Mouse (Mus musculus) CD4-positive, CD25-positive, alpha-beta regulatory T cell, adult 2 months (primary cell): Measurements from ENCODE around the gene Gm49340.
"Not testable (repeated sequence)": the region's sequence is repeated elsewhere in the genome, so short reads cannot be mapped to it uniquely, and the experiment has no call there.

Experiments used
- DNase-seq: peaks from one replicate; pipeline ENCODE4 v3.0.0-alpha.2; 2012; ENCODE audit warnings: low read depth, low spot score

The Gm49340 gene

DNA sequence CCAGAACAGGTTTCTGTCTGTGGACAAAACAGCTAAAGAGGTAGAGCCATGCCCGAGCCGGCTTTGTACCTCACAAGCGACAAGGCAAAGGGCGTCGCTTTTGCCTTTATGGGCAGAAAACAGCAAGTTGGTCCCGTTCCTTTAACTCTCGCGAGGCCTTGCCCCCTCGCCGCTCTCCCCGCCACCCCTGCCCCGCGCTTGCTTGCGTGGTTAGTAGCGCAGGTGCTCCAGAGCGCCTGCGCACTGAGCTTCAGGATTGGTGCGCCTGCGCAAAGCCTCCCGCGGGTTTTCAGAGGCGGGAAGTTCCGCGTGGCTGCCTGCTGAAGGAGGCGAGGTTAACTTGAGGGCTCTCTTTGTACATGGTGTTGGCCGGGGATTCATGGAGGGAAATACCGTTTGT, at the start of gene Gm49340, which contains the start of the genes Aspa and Spata22:
Gene Gm49340, plus strand, starts transcription at position 300 of the 400 bp plus-strand sequence.
Gene Aspa, minus strand, starts transcription at position 155 of the 400 bp plus-strand sequence.
Gene Spata22, plus strand, starts transcription at position 300 of the 400 bp plus-strand sequence.
- no peak for DNase-seq

DNA sequence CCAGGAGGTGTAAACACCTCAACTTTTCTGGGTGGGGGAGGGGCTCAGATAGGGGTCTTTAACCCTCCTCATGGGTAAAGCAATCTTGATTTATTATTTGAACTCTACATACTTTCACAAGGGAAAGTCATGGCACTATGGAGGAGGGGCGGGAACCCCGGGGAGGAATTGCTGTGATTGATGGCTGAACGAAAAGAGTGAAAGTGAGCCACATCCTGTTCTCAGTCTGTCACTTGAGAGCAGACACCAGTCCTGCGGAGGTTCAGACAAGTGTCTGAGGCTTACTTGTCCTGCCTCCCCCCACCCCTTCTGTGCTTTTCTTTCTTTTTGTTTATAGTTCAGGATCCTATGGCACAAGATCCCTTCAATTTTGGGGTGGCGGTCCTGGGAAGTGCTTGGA, 48.8 kb upstream of the Gm49340 start:
- peak; percentile 31 for DNase-seq

DNA sequence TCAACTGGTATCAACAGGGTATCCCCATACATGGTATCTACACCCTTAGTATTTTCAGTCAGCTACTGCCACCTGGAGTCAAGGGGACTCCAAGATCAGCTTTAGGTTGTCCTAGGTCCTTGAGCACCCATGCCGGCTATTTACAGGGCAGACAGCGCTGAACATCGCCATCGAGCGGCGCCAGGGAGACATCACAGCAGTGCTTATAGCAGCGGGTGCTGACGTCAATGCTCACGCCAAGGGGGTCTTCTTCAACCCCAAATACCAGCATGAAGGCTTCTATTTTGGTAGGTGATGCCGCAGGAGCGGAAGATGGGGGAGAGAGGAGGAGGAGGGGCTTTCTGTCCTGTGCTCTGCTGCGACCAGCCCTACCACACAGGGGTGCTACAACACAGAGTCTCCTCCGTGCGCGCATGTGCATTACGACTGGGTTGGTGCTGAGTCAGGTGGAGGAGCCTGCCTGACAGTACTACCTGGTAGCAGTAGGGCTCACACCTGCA, 48.0 kb upstream of the Gm49340 start:
- peak; percentile 76 for DNase-seq

DNA sequence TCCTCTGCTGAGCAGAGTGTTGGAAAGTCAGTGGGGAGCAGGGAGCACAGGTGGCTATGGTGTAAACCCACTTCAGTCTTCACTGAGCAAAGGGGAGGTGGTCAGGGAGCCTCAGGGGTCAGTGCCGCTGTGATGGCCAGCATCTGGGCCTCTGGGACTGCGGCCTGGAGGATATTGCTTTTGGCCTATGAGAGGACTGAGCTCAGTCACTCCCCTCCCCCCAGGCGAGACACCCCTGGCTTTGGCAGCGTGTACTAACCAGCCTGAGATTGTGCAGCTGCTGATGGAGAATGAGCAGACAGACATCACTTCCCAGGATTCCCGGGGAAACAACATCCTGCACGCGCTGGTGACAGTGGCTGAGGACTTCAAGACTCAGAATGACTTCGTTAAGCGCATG, 46.2 kb upstream of the Gm49340 start:
- no peak for DNase-seq

DNA sequence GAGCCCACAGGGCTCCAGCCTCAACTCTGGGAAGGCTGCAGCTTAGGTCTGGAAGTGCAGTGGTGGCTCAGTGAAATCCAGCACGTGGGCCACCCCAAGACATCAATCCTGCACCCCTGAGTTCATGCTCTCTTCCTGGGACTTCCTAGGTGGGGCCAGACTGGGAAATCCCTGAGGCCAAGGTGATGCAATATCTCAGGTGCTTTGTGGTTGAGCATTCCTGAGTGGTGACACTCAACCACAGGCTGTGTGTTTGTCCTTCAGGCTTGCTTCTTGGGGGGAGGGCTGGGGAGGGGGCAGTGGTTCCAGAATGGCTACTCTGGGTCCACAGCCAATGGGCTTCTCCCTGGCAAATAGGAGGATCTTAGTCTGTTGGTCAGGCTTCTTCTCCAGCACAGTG, 45.6 kb upstream of the Gm49340 start:
- no peak for DNase-seq

DNA sequence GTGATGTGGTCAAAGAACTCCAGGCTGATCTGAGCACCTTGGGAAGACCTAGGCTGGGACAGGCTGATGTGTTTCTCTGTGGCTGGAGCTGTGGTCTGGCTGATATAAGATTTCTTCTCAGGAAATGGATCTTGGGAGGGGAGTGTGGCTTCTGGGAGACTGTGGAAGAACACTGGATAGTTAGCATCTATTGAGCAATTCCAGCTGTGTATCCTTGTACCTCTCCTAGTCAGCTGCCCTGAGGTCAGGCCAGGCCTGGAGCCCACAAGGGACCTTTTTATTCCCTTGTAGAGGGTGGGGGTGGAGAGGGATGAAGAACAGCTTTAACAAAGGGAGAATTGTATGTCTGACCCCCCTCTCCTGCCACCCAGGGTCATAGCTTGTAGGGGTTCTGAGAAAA, 45.2 kb upstream of the Gm49340 start:
- no peak for DNase-seq

DNA sequence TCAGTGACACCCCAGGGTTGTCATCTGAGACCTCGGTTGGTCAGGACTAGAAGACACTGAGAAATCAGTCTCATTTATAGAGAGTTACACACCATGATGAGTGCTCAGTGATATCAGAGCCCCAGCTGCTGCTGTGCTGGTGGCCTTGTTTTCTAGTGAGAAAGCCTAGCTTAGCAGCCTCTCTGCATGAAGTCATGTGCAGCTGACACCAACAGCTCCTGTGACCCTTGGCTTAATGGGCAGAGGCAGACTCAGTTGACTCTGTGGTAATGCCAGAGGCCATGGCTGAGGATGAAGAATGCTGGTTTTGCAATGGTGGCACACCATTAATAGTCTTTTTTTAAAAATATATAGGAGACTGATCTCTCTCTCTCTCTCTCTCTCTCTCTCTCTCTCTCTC, 39.9 kb upstream of the Gm49340 start:
- no peak for DNase-seq

DNA sequence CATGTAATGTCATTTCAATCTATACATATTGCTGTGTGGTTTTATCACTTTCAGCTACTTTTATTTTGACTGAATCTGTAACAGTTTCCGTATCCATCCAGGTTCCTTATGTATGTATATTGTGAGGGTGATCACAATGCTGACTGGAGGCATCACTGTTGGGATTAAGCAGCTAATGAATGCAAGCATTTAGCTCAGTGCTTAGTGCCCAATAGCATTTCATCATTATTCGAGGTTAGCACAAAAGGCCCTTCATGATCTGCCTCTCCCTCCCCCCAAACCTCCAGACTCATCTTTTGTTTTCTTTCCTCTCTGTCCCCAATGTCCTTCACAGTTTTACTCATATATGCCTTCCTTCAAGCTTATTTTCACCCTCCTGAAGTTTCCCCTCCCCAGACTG, 26.4 kb upstream of the Gm49340 start:
- DNase-seq = no peak

DNA sequence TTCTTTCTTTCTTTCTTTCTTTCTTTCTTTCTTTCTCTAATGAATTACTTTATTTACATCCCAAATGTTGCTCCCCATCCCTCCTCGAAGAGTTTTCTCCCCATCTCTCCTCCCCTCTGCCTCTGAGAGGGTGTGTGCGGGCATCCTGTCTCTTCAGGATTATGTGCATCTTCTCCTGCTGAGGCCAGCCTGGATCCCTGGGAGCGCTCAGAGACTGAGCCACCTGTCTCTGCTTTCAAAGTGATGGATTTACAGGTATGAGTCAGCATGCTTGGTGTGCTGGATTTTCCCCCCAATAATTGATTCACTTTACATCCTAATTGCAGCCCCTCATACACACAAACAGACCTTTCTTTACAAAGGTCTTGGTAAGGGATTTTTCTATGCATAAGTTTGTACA, 13.6 kb upstream of the Gm49340 start:
- no peak for DNase-seq

DNA sequence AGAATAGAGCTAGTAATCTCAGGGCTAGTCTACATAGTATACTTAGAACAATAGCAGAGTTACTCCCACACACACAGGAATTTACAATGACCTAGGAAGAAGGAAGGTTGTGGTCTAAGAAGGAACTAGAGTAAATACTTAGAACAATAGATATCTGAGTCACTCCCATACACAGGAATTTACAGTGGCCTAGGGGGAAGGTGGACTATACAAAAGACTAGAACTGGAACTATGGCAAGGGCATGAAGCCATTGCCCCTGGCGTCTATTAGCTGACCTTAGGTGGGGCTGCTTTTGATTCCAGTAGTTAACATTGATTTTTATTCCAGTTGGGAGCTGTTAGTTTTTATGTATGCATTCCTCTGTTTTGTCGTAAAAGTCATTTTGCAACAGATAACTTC, 11.0 kb upstream of the Gm49340 start:
- not testable (repeated sequence) for DNase-seq

DNA sequence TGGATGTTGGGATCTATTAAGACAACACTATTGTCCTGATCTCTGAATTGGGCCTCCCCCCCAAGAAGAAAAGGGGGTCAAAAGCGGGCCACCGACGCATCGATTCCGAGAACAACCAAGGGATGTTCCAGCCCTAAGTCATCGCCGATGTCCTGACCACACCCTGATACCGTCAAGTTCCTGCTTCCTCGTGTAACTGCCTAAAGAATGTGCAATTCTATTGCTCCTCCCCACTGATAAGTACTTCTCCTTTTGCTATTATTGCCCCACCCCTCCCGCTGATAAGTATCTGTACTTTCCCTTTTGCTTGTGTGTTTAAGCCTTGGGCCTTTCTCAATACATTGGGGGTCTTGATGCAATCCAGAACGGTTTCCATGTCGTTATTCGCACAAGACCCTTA, 8.5 kb upstream of the Gm49340 start:
- not testable (repeated sequence) for DNase-seq

DNA sequence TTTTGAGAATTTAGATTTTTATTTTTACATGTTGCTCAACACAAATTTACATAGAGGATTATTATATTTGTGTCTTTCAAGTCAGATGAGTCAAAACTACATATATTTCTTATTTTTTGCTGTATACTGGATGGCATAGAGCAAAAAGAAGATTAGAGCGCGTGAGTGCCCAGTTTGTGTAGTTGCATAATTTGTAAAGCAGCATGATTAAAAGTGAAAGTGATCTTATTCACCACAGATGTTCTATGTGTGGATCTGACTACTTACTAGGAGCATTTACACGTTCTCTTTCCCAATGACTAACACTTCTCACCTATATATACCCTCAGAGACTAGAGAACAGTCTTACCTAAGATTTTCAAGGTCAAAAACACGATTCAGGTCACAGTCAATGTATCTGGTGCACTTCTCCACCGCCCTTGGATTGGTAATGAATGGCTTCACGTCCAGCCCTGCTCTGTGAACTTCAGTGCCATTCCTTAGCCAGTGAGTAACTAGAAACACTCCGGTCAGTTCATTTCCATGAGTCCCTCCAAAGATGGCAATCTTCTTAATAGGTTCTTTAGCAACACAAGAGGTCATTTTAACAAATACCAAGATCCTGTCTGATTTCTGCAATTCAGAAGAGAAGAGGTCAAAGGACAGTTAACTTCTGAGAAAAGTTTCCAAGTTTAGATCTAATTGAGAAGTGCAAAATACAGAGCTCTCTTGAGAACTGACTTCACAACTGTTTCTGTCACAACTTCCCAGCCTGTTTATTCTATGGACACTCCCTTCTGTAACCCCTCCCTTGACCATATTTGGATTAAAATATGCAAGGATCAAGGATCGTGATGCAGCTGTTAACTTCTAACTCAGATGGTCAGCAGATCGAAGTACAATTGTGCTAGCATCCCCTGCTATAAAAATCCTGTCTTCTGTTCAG, 5.4 kb upstream of the Gm49340 start:
- DNase-seq = no peak

DNA sequence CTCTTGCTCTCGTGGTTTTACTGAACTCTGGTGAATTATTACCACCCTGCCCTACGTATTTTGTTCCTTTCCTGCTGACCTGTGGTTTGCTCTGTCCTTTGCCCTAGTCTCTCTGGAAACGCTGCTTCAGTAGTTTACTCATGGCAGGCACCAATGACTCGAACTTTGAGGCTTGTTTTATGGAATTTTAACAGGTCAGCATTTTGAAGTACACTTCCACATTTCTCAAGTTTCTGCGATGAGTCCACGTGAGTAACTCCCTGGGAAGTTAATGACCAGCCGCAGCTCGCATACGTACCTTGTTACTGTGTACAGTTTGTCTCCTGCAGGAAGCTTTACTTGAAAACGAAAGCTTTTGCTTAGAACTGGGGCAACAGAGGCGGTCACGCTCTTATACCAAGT, 3.1 kb upstream of the Gm49340 start:
- DNase-seq = no peak

DNA sequence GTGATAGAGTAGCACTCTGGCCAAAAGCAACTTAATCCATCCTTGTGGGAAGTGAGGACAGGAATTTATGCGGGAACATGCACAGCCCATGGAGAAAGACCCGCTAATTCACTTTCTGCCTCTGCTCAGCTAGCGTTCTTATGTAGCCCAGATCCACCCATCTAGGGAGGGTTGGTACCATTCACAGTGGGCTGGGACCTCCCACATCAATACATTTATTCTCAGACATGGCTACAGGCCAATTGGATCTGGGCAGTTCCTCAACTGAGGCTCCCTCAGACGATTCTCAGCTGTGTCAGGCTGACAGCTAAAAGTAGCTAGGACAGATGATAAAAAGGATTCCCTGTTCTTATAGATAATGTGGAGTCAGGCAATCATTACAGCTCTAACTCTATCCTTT, 2.2 kb upstream of the Gm49340 start:
- DNase-seq = no peak

DNA sequence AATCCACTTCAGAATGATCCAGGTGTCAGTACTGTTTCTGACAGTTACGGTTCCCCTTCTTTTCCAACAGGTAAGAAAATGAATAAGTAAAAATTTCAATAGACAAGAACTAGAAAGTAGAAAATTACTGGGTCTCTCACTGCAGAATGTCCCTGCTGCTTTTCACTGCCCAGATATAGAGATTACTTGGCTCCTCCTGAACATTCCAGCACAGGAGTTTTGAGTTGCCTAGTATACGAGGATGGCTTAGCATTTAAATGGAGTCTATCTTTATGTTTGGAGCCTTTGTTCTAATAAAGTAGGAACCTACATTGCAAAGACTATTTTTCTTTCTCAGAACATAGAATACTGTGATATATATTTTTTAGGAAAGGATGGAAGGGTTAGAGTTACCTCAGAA, 3.8 kb downstream of the Gm49340 start:
- DNase-seq = no peak

DNA sequence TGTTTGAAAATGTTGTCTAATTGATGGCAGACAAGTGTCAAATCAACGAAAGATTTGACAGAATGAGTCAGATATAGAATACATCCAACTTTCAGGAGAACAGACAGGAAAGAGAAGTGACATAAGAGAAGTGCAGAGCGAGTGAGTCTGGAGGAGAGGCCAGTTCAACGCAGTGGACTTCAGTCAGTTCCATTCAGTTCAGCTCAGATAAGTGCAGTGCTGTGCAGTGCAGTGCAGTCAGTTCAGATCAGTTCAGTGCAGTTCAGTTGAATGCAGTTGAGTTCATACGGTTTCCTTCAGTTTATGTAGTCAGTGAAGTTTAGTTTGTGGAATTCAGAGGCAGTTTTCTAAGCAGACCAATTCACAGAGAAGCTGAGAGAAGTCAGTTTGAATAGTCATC, 7.4 kb downstream of the Gm49340 start:
- no peak for DNase-seq

DNA sequence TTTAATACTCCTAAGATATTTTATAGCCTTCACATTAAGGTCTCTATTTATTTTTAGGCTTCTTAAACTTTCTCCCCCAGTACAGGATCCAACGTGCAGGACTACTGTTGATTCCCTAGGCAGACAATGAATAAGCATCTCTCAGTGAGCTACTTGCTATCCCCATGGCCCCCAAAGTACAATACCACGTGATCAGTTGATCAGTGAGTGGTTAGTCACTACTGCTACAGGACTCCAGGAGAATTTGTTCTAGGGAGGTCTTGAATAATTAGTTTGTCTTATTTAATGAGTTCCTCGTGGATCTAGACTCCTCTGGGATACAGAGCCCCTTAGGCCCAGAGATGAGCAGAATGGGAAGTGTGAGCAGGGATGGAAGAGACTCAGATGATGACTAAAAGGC, 20.9 kb downstream of the Gm49340 start, which contains the start of gene Olfr20:
Gene Olfr20, plus strand, starts transcription at position 301 of the 400 bp plus-strand sequence.
- no peak for DNase-seq

DNA sequence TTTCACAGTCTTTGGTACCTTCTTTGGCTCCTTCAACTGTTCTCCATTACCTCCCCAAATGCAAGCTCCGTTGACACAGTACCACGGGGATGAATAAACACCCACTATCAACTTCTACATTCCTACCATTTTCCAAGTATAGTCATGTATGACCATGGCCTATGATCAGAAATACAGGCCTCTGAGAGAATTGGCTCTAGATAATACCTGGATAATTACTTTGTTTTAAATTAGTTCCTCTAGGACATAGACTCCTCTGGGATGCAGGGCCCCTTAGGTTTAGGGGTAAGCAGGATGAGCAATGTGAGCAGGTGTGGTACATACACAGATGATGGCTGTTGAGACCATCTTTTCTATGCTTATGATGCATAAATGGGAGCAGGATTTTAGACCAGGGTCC, 41.4 kb downstream of the Gm49340 start, which contains the start of gene Olfr376:
Gene Olfr376, plus strand, starts transcription at position 301 of the 400 bp plus-strand sequence.
- DNase-seq = no peak

DNA sequence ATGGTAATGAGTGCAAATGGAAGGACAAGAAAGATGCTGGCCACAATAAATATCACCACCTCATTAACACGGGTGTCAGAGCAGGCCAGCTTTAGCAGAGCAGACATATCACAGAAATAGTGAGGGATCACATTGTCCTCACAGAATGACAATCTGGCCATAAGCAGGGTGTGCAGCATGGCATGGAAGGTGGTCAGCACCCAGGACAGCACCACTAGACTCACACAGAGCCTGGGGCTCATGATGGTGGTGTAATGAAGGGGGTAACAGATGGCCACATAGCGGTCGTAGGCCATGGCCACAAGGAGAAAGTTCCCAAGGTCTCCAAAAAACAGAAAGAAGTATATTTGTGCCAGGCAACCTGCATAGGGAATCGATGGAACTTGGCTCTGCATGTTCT, 65.8 kb downstream of the Gm49340 start:
- DNase-seq = no peak

DNA sequence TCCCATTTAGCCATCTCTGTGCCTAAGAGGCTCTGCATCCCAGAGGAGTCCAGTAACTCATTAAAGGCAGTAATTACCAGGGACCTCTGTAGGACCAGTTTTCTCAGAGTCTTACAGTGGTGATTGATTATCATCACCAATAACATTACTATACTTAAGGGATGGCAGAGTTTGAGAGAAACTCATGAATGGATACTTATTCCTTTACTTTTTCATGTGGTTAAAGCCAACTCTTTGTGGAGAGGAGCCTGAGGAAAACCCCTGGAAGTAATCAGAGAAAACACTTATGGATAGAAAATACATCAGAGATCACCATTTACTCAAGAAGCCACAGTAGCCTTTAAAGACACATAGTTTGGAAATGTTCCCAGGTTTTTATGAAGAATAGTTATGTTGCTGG, 70.0 kb downstream of the Gm49340 start, which contains the start of gene Olfr1:
Gene Olfr1, minus strand, starts transcription at position 101 of the 400 bp plus-strand sequence.
- no peak for DNase-seq
